Mouse (Mus musculus) heart, adult 11 months (tissue): ENCODE measurements around the gene Rpp25.

ENCODE experiments used
- DNase-seq: peaks from one replicate; pipeline ENCODE4 v3.0.0; 2022

The Rpp25 gene

GRCm38 (mm10) chr9:57521056-57521911 is 17.5 kb downstream of the Rpp25 start, which contains the start of gene Cox5a:
Cox5a (plus strand) TSS chr9:57521274.
- peak; percentile 100 for DNase-seq

GRCm38 (mm10) chr9:57522114-57522860 is 18.5 kb downstream of the Rpp25 start:
- DNase-seq, result peak; percentile 79

- peak; percentile 86 for DNase-seq
Measured at GRCm38 (mm10) chr9:57522861-57523246, 19.0 kb downstream of the Rpp25 start.

GRCm38 (mm10) chr9:57523754-57524153 is 19.9 kb downstream of the Rpp25 start:
- DNase-seq, result peak; percentile 75

- peak; percentile 83 for DNase-seq
Measured at GRCm38 (mm10) chr9:57524439-57524838, 20.6 kb downstream of the Rpp25 start.

- peak; percentile 62 for DNase-seq
Measured at GRCm38 (mm10) chr9:57525516-57525915, 21.7 kb downstream of the Rpp25 start.

- peak; percentile 66 for DNase-seq
Measured at GRCm38 (mm10) chr9:57526435-57526834, 22.6 kb downstream of the Rpp25 start.

GRCm38 (mm10) chr9:57531946-57532345 is 28.1 kb downstream of the Rpp25 start:
- DNase-seq, result peak; percentile 86

- DNase-seq, result peak; percentile 88
Measured at GRCm38 (mm10) chr9:57536362-57536761, 32.5 kb downstream of the Rpp25 start.

- peak; percentile 99 for DNase-seq
Measured at GRCm38 (mm10) chr9:57537044-57537727, 33.4 kb downstream of the Rpp25 start, which contains the start of gene Fam219b. Fam219b (plus strand) TSS chr9:57537528.

GRCm38 (mm10) chr9:57537728-57538181 is 33.9 kb downstream of the Rpp25 start:
- no peak for DNase-seq

GRCm38 (mm10) chr9:57539550-57539949 is 35.7 kb downstream of the Rpp25 start:
- peak; percentile 74 for DNase-seq

- DNase-seq, result no peak
Measured at GRCm38 (mm10) chr9:57541312-57541711, 37.5 kb downstream of the Rpp25 start.

- no peak for DNase-seq
Measured at GRCm38 (mm10) chr9:57543951-57544350, 40.1 kb downstream of the Rpp25 start.

GRCm38 (mm10) chr9:57547287-57547686 is 43.5 kb downstream of the Rpp25 start:
- DNase-seq, result peak; percentile 97

GRCm38 (mm10) chr9:57547869-57548268 is 44.0 kb downstream of the Rpp25 start:
- no peak for DNase-seq

GRCm38 (mm10) chr9:57549186-57549585 is 45.4 kb downstream of the Rpp25 start:
- DNase-seq, result peak; percentile 94

GRCm38 (mm10) chr9:57550126-57550862 is 46.5 kb downstream of the Rpp25 start:
- peak; percentile 97 for DNase-seq

GRCm38 (mm10) chr9:57552139-57552887 is 48.5 kb downstream of the Rpp25 start, which contains the start of gene Mpi:
Mpi (minus strand) TSS chr9:57552763.
- peak; percentile 96 for DNase-seq

GRCm38 (mm10) chr9:57553119-57553518 is 49.3 kb downstream of the Rpp25 start:
- no peak for DNase-seq

GRCm38 (mm10) chr9:57554753-57555152 is 50.9 kb downstream of the Rpp25 start:
- no peak for DNase-seq
